Mouse (Mus musculus): ENCODE measurements around the gene 2010300C02Rik.

2010300C02Rik gene

DNA sequence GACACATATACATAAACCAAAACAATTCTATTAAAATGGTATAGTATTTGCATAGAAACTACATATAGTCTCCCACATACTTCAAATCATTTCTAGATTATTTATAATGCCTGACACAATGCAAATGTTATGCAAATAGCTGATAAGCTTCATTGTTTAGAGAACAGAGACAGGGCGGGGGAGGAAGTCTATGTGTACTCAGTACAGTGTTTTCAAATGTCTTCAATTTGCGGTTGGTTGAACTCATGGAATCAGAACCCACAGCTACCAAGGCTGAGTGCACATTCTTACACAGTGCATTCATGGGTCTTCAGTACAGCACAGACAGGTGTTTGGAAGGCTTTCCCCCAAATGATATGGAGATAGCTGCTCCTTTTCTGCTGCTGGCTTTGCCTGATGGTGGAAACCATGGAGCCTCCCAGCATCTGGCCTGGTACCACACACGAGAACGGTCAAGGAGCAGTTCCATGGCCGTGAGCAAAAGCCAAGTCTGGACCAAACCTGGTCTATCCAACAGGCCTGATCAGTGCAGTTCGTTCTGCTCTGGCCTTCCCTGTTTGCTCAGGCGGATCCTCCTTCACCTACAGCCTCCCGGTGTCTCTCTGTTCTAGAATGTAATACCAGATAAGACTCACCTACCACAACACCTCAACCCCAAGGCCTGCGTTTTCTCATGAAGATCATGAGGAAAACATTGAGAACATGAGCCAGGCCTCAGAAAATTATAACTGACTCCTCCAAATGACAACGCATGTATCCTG lies 8.1 kb downstream of the 2010300C02Rik start:
- no peak for DNase-seq (ENCODE audit: low read depth)

DNA sequence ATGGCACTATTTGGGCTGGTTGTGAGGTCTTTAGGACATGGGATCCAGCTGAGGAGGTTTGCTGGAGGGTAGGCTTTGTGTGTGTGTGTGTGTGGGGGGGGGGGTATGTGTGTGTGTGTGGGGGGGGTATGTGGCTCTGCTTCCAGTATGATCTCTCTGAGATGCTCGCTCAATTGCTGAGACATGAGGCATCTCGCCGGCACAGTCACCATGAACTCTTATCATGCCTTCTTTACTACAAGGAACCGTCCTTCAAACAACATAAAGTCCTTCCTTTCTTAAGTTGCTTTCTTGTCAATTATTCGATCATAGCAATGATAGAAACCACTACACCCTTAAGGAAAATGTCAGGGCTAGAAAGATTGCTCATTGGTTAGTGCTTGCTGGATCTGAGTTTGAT lies 8.8 kb downstream of the 2010300C02Rik start:
- DNase-seq (ENCODE audit: low read depth) = no peak

DNA sequence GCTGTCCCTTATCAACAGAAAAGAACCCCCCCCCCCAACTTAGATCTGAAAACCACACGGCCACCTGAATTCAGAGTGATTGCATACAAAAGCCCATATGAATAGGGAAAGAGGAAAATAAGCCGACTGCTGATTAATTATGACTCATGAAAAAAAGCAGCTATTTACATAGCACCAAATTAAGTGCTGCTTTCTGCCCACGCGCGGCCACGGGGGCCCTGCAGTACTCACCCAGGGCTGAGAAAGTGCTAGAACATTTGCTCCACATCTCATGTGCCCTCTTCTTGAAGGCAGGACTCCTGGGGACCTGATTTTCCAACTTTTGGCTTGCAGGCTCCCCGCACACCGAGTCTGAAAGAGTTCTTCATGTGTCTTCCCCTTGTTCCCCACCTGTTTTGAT lies 10.1 kb downstream of the 2010300C02Rik start:
- no peak for DNase-seq (ENCODE audit: low read depth)

DNA sequence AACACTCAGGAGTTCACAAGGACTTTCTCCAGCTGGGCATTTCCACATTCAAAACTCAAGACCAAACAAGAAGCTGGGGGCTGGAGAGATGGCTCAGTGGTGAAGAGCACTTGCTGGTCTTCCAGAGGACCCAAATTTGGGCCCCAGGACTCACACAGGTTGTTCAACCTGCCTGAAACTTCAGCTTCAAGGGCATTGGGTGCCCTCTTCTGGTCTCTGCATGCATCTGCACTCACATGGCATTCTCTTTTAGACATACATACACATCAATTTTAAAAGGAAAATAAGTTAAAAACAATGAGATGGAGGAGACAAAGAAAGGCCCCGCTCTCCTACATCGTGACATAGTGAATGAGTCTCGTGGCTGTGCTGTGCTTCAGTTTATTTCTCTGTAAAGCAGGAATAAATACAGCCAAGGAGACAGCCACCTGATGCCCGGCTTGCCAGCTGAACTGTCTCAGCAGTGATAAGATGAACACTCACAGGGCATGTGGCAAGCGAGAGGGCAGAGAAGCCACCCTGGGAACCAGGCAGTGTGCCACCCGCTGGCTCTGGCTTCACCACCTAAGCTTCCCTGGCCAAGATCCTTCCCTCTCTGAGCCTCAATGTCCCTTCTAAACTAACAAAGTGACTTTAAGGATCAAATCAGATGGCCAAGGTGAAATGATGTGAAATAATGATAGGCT lies 11.5 kb downstream of the 2010300C02Rik start:
- DNase-seq (ENCODE audit: low read depth) = no peak

DNA sequence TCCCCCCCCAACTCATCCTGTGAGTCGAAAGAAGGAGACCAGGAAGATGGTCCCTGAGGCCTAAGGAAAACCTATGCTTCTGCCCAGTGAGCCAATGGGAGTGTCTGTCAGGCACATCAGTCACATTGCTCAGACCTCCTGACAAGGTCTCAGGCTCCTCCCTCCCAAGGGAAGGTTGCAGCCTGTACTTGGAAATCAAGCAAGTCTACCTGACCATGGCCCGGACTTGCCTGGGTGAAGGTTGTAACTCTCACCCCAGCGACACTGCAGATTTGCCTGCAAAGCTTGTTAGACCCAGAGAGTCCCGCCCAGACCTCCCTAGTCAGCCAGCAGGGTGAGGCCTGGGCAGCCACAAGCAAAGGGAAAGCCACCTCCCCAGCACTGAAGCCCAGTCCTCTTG lies 17.6 kb downstream of the 2010300C02Rik start:
- no peak for DNase-seq (ENCODE audit: low read depth)

DNA sequence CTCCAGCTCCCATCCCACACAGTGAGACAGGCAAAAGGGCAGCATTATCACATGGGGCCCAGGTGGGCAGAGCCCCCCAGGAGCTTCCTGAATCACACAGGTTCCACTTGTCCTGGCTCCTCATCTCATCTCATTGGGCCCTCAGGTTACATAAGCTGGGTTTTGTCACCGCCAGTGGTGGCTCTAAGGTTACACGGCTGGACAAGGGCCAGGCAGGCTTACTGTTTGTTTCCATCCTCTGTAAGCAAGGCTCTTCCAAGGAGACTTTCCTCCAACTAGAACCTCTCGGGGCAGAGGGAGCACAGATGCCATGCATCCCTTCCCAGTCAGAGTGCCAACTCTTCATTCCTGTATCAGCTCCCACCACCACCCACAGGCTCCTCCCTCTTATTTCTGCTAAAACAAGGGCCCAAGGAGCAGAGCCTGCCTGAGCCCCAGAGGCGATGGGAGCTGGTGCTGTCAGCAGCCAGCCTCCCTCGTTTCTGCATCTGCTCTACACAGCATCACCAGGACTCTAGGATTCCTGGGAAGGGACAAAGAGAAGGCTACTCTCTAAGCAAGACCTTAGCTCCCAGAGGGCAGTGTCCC lies 20.9 kb downstream of the 2010300C02Rik start:
- DNase-seq (ENCODE audit: low read depth) = no peak

DNA sequence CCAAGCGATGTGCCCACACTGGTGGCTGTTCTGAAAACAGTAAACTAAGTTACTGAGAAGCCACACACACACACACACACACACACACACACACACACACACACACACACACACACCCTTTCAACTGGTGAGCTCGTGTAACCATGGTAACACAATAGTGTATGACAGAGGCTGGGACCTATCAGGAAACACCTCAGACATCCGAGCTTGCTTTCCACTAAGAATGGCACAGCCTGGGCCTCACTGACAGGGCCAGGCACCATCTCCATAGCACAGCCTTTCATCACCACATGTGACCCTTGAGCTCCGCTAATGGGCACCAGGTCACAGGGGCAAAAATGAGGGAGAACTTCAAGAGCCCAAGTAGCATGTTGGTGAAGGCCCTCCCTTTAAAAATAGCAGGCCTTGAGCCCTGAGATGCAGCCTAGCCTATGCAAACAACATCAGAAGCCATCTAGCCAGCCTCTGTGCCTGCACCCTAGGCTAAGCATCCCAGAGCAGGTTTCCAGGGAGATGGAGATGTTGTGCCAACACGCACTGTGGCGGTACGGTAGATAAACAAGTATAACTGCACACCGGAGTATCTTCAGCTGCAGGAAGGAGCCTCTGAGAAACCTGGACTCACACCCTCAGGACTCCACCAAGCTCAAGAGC lies 21.6 kb downstream of the 2010300C02Rik start:
- DNase-seq (ENCODE audit: low read depth) = no peak

DNA sequence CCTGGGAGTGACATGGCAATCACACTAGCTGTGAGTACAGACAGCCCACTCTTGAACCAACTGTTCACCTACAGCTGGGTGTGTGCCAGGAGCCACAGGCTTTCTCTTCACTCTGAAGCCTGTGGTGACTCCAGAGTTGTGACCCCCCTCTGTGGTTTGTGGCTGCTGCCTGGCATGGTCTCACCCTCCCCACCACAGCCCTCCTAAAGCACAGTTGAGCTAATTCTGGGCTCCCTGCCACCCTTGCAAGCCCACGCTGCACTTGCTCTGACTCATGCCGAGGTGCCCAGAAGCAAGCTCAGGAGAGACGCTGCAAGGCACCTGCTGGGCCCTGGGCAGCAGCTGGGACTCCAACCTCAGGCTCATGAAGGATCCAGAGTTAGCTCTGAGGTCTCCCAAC lies 23.0 kb downstream of the 2010300C02Rik start:
- DNase-seq (ENCODE audit: low read depth) = no peak

DNA sequence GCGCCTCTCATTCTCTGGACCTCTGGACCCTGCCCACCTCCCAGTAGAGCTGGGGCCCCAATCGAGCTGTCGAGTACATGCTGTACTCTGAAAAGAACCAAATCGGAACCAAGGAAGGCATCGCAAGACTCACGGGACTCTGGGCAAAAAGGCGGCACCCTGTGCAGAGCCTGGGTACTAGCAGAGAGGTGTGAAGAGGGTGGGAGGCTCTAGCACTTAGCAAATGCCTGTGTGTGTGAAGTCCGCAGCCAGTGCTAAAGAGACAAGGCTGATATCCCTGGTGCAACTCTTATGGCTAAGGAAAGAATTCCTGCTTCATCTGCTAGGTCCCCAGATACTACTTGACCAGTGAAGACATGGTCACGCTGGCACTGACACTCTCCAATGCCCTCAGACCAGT lies 24.2 kb downstream of the 2010300C02Rik start:
- DNase-seq (ENCODE audit: low read depth) = no peak

DNA sequence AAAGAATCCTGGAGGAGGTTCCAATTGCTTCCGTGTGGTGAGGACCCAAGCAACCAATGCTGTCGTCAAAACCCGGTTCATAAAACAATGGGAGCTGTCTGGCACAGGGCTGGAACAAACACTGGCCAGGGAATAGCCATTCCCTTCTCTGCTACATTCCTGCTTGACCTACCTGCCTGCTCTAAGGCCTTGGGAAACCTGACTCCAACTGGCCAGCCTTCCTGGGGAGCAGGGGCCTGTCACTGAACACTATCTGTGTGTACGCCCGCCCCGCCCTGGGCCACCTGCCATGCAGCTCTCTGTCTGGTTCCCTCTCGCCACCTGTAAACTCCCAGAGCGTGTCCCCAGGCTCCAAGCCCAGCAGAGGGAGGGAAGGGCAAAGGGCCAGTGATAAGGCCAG lies 25.5 kb downstream of the 2010300C02Rik start:
- DNase-seq (ENCODE audit: low read depth) = no peak

DNA sequence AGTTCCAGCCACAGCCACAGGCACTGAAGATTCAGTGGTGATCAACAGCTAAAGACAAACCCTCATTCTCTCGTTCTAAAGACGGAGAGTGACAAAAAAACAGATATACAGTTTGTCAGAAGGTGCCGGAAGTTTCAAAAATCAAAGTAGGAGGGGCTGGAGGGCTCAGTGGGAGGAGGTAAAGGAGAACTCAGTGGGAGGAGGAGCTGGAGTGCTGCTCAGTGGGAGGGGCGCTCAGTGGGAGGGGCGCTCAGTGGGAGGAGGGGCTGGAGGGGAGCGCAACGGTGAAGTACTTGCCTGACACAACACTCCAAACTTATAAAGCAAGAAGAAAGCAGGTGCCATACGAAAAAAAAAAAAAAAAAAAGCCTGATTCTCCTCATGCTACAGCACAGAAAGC lies 28.7 kb downstream of the 2010300C02Rik start:
- DNase-seq (ENCODE audit: low read depth) = peak; percentile 58

DNA sequence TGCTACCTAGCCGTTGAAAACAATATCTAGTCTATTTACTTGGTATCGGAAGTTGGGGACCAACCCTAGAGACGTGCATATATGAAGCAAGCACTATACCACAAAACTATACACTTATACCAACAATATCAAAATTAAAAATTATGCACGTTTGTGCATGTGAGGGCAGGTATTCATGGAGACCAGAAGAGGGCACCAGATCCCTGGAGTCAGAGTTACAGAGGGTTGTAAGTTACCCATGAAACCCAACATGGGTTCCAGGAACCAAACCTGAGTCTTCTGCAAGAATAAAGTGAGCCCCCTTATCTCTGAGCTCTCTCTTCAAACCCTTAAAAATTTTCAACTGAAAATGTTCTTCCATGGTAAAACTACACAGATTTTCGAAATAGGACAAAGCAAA lies 29.2 kb downstream of the 2010300C02Rik start:
- peak; percentile 31 for DNase-seq (ENCODE audit: low read depth)

DNA sequence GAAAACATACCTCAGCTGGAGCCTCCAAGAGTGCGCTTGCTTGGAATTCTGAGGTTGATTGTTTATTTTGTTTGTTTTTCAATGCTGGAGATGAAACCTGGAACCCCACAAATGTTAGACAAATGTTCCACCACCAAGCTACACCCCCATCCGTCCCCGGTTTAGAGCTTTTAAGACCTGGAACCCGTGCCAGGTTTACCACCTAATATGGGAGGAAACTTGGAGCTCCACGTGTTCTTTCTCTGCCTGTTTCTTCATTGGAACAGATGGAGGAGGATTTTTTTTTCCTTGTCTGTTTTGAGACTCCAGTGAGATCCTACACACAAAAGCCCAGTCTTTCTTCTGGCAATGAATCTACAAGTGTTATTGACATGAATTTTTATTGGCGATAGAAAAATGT lies 30.2 kb downstream of the 2010300C02Rik start:
- no peak for DNase-seq (ENCODE audit: low read depth)

DNA sequence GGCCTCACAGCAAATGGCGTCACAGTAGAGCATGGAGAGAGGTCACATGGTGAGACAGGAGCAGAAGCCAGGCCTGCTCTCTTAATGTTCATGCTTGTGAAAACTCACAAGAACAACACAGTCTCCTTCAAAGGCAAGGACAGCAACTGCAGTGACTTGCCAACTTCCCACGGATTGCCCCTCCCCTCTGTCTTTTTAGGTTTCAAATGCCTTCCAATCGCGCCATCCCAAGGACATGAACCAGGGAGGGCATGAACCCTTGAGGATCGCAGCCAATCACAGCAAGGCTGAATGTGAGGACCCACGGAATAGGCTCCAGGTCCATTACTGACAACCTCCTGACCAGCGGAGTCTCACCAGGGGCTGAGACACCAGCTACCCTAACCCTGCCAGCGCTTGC lies 31.5 kb downstream of the 2010300C02Rik start:
- DNase-seq (ENCODE audit: low read depth) = no peak

DNA sequence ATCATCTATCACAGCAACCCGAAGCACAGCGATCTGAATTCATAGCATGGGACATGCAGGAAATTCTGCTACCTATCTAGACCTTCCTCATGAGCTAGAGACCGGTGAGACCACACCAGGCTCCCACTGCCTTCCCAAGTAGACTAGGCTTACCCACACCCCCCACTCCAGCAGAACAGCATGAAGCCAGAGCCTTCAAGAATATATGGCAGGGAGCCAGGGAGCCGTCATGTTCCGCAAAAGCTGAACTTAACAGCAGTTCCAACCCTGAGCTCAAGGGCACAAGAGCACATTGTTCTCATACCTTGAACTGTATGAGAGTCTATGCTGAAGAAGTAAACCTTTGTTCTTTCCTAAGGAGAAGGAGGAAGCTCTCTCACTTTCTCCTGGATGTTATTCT lies 32.4 kb downstream of the 2010300C02Rik start:
- DNase-seq (ENCODE audit: low read depth) = no peak

DNA sequence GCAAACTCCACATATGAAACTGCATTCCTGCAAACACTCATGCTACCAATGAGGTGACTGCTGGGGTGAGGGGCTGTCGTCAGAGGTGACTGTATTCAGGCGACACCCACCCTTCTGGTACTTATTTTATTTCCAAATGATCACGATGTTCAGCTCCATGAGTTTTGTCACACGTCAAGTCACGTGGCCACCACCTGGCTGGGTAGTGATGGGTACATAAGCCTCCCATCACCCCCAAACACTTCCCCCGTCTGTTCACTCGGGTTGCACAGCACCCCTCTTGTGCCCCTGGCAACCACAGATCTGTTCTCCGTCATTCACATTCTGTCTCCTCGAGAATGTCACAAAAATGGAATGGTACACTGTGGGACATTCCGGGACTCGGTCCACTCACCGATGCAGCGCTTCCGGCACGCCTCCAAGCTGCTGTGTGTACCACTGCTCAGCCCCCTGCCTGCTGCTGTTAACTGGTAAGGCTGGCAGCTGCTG lies 32.9 kb downstream of the 2010300C02Rik start:
- no peak for DNase-seq (ENCODE audit: low read depth)

DNA sequence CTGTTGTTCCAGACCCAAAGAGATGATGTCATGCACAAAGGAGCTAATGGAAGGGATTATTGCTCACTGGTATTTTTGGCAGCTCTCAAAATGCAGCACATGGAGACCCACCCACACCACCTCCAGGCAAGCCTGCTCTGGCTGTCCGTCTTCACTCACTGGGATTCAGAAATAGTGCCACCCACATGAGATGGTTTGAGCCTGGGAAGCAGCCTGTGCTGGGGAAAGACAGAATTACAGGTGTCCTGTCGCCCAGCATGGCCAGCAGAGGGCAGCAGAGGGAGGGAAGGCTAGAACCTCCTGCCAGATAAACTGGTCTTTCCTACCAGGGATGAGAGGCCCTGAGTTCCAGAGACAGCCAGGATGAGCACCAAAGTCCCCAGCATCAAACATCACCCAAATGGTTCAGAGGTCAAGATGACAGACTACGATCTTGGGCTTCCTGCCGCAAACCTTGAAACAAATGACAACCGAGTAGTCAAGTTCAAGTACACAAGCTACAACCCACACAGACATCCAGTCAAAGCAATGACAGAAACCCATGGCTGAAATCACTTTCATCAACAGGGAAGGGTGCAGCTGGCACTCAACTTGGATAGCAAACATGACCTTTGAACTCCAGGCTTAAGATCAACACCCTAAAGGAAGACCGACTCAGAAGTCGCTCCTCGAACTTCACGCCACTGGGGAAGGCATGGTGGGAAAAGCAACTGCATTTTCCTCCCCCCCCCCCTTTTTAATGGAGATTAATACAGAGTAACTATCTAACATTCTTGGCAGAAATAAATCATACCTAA lies 41.4 kb downstream of the 2010300C02Rik start:
- DNase-seq (ENCODE audit: low read depth) = peak; percentile 77

DNA sequence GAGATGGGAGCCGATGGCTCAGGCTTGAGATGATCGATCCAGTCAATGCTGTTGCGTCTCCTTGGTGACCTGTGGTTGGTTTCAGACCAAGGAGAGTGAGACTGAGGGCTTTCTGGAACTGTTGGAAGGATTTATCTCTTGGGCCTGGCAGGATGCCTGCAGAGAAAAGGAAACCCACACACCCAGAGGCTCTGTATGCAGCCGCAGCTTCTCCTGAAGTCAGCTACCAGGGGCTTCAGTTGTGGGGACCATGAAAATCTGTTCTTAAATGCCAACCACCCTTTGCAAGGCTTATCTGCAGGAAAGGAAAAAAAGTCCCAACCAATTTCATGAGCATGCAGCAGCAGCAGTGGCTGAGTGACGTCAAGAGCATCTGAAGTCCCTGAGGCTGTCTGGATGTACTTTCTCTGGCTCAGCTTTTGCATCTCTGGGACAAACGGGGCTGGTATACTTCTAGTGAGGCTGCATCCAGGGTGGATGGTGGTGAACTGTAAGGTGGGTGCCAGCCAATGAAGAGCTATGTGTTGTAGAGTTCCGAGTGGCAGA lies 42.8 kb downstream of the 2010300C02Rik start:
- no peak for DNase-seq (ENCODE audit: low read depth)

DNA sequence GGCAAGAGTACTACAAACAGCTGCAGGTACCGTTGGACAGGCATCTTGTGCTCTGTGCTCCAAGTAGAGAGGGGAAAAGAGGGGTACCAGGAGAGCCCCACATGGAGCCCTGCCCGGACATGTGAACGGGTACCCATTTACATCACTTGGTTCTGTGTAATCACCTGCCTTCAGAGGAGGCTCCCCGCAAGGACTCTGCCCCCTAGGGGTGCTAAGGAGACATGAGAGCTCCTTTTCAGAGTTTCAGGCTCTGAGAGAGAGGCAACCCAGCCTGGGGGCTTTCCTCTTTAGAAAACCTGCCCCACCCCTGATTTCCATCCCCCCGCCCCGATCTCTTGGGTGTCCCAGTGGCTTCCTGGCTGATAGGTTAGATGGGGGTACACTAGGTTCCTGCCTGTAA lies 44.4 kb downstream of the 2010300C02Rik start:
- no peak for DNase-seq (ENCODE audit: low read depth)

DNA sequence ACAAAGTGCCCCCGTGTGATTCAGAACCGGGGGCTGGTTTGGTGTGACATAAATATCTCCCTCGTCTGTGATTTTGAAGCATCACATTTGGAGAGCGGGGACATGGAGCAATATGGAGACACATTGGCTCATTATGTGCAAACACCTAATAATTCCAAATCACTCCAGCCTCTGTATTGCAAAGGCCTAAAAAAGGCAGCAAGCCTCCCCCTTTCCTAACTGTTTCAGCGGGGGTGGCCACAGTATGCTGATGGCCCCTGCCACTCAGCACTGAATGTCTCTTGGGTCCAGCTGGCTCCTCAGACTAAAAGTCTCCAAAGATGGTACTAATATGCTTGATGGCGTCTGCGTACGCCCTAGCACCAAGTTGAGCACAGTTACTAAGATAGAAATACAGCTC lies 45.6 kb downstream of the 2010300C02Rik start:
- no peak for DNase-seq (ENCODE audit: low read depth)

DNA sequence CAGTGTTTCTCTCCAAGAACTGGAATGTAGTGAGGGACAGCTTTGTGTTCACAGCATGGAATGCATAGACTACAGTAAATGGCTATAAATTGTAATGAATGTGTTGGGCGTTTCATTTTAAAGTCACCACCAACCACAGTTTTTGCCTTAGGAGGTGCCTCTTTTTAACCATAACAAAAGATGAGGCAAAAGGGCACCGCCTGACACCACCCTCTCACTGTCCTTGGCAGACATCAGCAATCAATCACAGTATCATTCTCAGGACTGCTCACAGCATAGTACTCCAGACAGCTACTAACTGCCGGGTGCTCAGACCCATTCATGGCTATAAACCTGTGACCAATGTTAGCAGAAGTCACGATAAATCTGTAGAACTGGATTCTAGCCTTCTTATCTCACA lies 48.6 kb downstream of the 2010300C02Rik start:
- no peak for DNase-seq (ENCODE audit: low read depth)

DNA sequence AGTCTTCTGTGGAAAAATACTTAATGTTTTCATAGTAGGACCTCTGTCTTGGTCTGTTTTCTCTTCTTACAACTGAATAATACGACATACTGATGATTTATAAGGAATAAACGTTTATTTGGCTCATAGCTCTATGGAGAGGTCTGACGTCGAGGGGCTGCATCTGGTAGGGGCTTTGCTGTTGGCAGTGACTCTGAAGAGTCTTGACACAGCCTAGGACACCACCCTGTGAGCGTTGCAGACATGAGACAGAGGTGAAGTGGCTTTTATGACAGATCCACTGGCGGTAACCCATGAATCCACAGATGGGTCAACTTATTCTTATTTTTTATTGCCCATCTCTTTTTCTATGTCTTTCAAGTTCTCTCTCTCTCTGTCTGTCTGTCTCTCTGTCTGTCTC lies 52.5 kb downstream of the 2010300C02Rik start:
- no peak for DNase-seq (ENCODE audit: low read depth)

Measured in induced T-regulatory cell, adult 2 months (primary cell).